Mouse (Mus musculus) intestine, postnatal 0 days (tissue): ENCODE data around the gene Atp8b2. TPM values are rescaled to one million over a fixed set of nuclear protein-coding genes. Genes with fewer than 3 reads are reported as not detected.

ENCODE experiments used
- ATAC-seq: fragments of 200-750 bp; cut with Nextera tagmentation; 2 replicates; pipeline ENCODE4 v1.8.0; 2017; ENCODE audit warnings: mild to moderate bottlenecking, moderate TSS enrichment, moderate library complexity
- H3K27ac ChIP-seq: fragments of 300-500 bp; sonication (generic); 2 replicates; pipeline ENCODE4 v1.5.1; 2014; ENCODE audit warnings: mild to moderate bottlenecking, low read depth, low read length, moderate library complexity
- H3K27me3 ChIP-seq: fragments of 300-500 bp; sonication (generic); replicated peaks from 2 replicates; pipeline ENCODE4 v1.6.1; 2014; ENCODE audit warnings: low read length, mixed read lengths; ENCODE audit not compliant: control insufficient read depth, insufficient read depth
- H3K36me3 ChIP-seq: fragments of 300-500 bp; sonication (generic); 2 replicates; pipeline ENCODE4 v1.6.1; 2014; ENCODE audit warnings: mild to moderate bottlenecking, moderate library complexity; ENCODE audit not compliant: control insufficient read depth, insufficient read depth
- H3K4me1 ChIP-seq: fragments of 300-500 bp; sonication (generic); replicated peaks from 2 replicates; pipeline ENCODE4 v1.6.1; 2014; ENCODE audit warnings: antibody characterized with exemption, low read length, mixed read lengths; ENCODE audit not compliant: control insufficient read depth, insufficient read depth
- H3K4me2 ChIP-seq: fragments of 300-500 bp; sonication (generic); replicated peaks from 2 replicates; pipeline ENCODE4 v1.6.1; 2014; ENCODE audit warnings: low read depth, mild to moderate bottlenecking, moderate library complexity
- H3K4me3 ChIP-seq: fragments of 300-500 bp; sonication (generic); 2 replicates; pipeline ENCODE4 v1.5.1; 2014; ENCODE audit warnings: low read depth, low read length
- H3K9ac ChIP-seq: fragments of 300-500 bp; sonication (generic); 2 replicates; pipeline ENCODE4 v1.6.1; 2014; ENCODE audit warnings: mild to moderate bottlenecking, low read depth, low read length
- H3K9me3 ChIP-seq: fragments of 300-500 bp; sonication (generic); 2 replicates; pipeline ENCODE4 v1.6.1; 2016; ENCODE audit warnings: mixed run types; ENCODE audit not compliant: control insufficient read depth
- CTCF ChIP-seq: sonication (generic); IDR thresholded peaks from 2 replicates; pipeline ENCODE4 v1.5.1; 2016; ENCODE audit warnings: low read depth, mild to moderate bottlenecking, control low read depth, antibody characterized with exemption, moderate library complexity
- whole genome bisulfite sequencing: fragments of 180-500 bp; shearing (Covaris S2); extraction: QIAGEN DNeasy Blood & Tissue Kit; methylation state at CpG from one replicate; pipeline ENCODE4 v1.1.7; 2014; 5-methylcytosine and 5-hydroxymethylcytosine counted together
- polyA plus RNA-seq: library from polyadenylated mRNA; unstranded; fragments of >200 nt; fragmentation: Nextera tagmentation; extraction: Ambion mirVana; gene quantifications from 2 replicates; pipeline ENCODE4 v1.2.1, GENCODE M21; 2015

The Atp8b2 gene
- polyA plus RNA-seq, 1 experiment from 2014 or later = 2.4 TPM

DNA sequence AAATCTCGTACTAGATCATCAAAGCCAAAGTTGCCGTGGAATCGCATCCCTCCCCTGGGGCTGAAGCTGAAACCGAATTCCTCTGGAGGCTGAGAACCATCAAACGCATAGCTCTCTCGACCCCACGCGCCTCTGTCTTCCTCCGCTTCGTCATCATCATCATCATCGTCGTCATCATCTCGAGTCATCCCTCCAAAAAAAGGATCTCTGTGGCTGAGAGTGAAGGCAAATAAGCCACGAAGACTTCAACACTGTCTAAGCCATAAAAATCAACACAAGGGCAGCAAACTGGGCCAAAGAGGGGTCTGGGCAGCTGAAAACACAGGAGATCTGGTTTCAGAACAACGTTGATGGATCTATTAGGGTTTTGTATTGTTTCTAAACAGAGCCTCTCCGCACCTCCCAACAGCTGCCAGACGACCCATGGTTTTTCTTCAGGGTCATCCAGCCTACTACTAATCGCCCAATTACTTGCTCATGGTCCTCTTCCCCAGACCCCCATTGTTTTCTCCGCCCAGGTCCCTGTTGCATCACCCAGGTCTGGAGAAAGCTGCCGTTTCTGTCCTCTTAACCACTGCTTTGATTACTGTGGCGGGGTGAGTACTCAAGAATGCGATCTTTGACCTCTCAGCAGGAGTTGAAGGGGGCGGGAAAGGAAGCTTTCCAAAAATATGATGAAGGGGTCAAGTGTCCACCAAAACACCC is 34.6 kb upstream of the Atp8b2 start:
- no peak for TF ChIP-seq CTCF
- Histone ChIP-seq H3K9me3 (no peaks in the 10 kb centered on the region), H3K9ac (peak overlapping the region; percentile 59), H3K27ac (peak overlapping the region; percentile 86), H3K36me3 (peaks cover 17% of the 10 kb centered on the region), H3K4me2 (peak overlapping the region; percentile 71), H3K4me3 (peak overlapping the region; percentile 71), H3K27me3 (no peaks in the 10 kb centered on the region), H3K4me1 (no peaks in the 10 kb centered on the region)
- ATAC-seq = peak; percentile 67
- 11% methylated on average over 23 of the region's 23 CpGs for WGBS

DNA sequence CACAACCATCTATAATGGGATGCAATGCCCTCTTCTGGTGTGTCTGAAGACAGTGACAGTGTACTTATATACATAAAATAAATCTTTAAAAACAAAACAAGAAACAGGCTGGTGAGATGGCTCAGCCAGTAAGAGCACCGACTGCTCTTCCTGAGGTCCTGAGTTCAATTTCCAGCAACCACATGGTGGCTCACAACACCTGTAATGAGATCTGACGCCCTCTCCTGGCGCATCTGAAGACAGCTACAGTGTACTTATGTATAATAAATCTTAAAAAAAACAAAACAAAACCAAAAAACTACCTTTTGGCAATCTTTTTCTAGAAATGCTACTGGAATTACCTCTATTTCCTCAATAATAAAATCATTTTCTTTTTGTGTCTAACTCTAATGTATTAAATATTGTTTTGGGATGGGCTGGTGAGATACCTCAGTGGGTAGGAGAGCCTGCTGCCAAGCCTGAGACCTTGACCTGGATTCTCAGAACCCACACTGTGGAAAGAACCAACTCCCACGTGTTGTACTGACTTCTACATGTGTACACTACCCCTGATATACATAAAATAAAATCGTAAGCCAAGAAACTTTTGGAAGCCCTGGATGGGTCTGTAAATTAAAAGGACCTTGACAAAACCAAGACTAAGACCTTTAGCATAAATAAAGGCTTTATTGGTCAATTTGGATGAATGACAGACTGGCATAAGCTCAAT is 31.7 kb upstream of the Atp8b2 start:
- Histone ChIP-seq H3K27me3 (no peaks in the 10 kb centered on the region), H3K9me3 (no peaks in the 10 kb centered on the region), H3K4me2 (no peak overlapping the region), H3K4me1 (no peaks in the 10 kb centered on the region), H3K9ac (no peak overlapping the region), H3K27ac (no peak overlapping the region), H3K4me3 (no peak overlapping the region), H3K36me3 (no peaks in the 10 kb centered on the region; the same call in 1 of the 2 replicates)
- WGBS = 90% methylated on average over 5 of the region's 5 CpGs
- no peak for ATAC-seq
- no peak for TF ChIP-seq CTCF

DNA sequence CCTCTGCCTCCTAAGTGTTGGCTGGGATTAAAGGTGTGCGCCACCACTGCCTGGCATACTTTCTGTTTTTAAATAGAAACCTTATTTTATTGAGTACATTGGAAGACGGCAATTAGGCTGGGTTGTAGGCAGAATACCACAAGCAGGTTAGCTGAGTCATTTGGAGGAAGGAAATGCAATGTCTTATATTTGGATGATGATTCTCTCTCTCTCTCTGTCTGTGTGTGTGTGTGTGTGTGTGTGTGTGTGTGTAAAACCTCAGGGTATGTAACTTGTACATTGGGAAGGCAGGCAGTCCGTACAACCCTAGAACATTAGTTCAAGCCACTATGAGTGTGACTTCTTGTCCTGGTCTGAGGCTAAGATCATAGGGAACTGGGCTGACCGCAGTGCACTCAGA is 24.5 kb upstream of the Atp8b2 start:
- H3K27ac ChIP-seq = no peak overlapping the region
- H3K9me3 ChIP-seq = no peaks in the 10 kb centered on the region
- 88% methylated on average over 4 of the region's 4 CpGs for WGBS
- no peak overlapping the region for H3K9ac ChIP-seq
- no peak overlapping the region for H3K4me2 ChIP-seq
- no peak for TF ChIP-seq CTCF
- H3K36me3 ChIP-seq = no peaks in the 10 kb centered on the region
- no peaks in the 10 kb centered on the region for H3K4me1 ChIP-seq
- no peaks in the 10 kb centered on the region for H3K27me3 ChIP-seq
- no peak for ATAC-seq
- H3K4me3 ChIP-seq = no peak overlapping the region

DNA sequence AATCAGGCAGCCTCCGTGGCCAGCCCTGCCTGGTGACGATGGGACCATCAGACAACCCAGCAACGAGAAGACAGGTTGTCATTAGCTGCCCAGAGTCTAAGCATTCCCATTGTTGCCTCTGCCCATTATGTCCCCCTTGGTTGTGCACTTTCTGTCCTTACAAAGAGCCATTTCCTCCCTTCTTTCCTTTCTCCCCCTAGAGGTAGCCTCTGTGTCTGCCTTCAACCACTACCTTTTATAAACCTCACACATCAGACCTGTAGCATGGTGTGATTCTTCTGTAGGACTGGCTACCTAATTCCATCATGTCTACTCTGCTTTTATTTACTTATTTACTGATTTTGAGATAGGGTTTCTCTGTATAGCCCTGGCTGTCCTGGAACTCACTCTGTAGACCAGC is 23.9 kb upstream of the Atp8b2 start:
- no peaks in the 10 kb centered on the region for H3K27me3 ChIP-seq
- TF ChIP-seq CTCF = 0 out of 2 replicates have a peak, but pooled peaks have one; percentile 34
- no peak overlapping the region for H3K9ac ChIP-seq
- H3K36me3 ChIP-seq = no peaks in the 10 kb centered on the region
- no peak overlapping the region for H3K4me3 ChIP-seq
- no peak overlapping the region for H3K27ac ChIP-seq
- H3K4me1 ChIP-seq = no peaks in the 10 kb centered on the region
- H3K4me2 ChIP-seq = no peak overlapping the region
- no peak for ATAC-seq
- 55% methylated on average over 3 of the region's 3 CpGs for WGBS
- no peaks in the 10 kb centered on the region for H3K9me3 ChIP-seq

DNA sequence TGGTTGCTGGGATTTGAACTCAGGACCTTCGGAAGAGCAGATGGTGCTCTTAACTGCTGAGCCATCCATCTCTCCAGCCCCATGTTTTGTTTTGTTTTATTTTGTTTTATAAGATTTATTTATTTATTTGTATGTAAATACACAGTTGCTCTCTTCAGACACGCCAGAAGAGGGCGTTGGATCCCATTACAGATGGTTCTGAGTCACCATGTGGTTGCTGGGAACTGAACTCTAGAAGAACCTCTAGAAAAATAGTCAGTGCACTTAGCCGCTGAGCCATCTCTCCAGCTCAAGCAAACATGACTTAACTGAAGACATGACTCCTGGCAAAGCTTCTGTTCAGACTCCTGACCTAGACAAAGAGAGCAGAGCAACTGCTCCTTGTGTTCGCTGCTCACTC is 19.1 kb upstream of the Atp8b2 start:
- Histone ChIP-seq H3K27me3 (no peaks in the 10 kb centered on the region), H3K4me1 (no peaks in the 10 kb centered on the region), H3K9me3 (no peaks in the 10 kb centered on the region), H3K27ac (no peak overlapping the region), H3K36me3 (no peaks in the 10 kb centered on the region), H3K9ac (no peak overlapping the region), H3K4me2 (no peak overlapping the region), H3K4me3 (no peak overlapping the region)
- no peak for TF ChIP-seq CTCF
- no peak for ATAC-seq
- 73% methylated on average over 5 of the region's 5 CpGs for WGBS

DNA sequence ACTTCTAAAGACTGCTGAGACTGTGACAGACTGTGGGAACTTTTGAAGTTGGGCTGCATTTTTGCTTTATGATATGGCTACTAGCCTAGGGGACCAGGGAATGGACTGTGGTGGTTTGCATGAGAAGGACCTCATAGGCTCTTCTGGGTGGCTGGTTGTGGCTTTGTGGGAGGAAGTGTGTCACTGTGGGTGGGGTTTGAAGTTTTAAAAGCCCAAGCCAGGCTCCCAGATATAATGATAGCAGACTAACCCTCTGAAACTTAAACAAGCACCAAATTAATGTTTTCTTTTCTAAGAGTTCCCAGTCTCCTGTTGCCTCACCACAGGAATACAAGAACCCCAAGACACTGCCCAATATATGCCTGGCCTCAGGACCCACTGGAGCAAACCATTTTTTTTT is 13.6 kb upstream of the Atp8b2 start:
- Histone ChIP-seq H3K4me1 (no peaks in the 10 kb centered on the region), H3K4me3 (no peak overlapping the region), H3K9ac (no peak overlapping the region), H3K27me3 (no peaks in the 10 kb centered on the region), H3K27ac (no peak overlapping the region), H3K4me2 (no peak overlapping the region), H3K9me3 (no peaks in the 10 kb centered on the region), H3K36me3 (no peaks in the 10 kb centered on the region)
- no peak for ATAC-seq
- no peak for TF ChIP-seq CTCF
